Mouse (Mus musculus) cerebellum, adult 11 months (tissue): Measurements from ENCODE around the gene Pnpla2.
"Not testable (repeated sequence)": the region's sequence is repeated elsewhere in the genome, so short reads cannot be mapped to it uniquely, and the experiment has no call there.

ENCODE experiments used
- DNase-seq: peaks from one replicate; pipeline ENCODE4 v3.0.0; 2022

Gene Pnpla2

DNA sequence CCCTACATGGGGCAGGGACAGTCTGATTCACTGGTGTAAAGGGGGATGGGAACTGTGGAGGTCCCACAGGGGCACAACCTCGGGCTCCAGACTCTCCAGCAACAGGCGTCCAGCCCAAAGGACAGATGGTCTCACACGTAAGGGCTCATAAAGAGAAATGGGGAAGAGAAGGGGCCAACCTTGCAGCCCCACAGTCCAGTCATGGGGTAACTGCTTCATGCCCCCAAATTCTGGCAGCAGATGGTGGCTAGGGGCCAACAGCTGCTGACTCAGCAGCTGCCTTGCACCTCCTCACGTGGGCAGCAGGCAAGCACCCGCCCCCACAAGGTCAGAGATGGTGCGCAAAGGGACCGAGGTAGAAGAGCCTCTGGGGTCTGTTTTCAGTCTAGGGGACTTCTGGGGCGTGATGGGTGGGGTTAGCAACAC is 22.8 kb upstream of the Pnpla2 start:
- DNase-seq, result peak; percentile 70

GRCm38 (mm10) chr7:141432741-141433516 is 22.1 kb upstream of the Pnpla2 start:
- DNase-seq, result peak; percentile 93

GRCm38 (mm10) chr7:141433517-141434400 is 21.2 kb upstream of the Pnpla2 start:
- peak; percentile 66 for DNase-seq

GRCm38 (mm10) chr7:141434464-141434863 is 20.5 kb upstream of the Pnpla2 start:
- peak; percentile 80 for DNase-seq

GRCm38 (mm10) chr7:141435129-141435855 is 19.7 kb upstream of the Pnpla2 start:
- peak; percentile 73 for DNase-seq

DNA sequence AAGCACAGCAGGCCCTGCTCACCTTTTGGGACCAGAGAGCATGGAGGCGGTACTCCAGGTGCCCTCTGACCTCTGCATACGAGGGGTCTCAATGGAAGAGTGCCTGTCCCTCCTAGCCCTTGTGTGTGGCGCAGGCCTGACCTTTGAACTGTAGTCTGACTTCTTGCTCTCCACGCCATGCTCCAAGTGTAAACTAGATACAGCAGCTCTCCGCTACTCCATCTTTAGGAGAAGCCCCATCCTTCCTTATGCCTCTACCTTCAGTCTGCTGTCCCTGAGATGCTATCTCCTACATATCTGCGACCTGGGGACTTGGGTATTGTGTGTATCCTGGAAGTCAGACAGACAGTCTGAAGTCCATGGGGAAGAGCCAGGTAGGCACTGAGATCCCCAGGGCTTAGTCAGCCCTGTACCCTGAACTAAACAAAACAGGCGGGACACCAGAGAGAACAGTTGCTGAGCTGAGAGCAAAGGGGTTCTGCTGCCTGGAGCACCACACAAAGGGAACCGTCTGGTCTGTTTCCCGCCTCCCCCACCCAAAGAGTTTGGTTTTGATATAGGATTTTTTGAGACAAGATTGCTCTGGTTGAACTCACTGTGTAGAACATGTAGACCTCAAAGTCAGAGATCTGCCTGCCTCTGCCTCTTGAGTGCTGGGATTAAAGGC is 19.0 kb upstream of the Pnpla2 start:
- peak; percentile 50 for DNase-seq

DNA sequence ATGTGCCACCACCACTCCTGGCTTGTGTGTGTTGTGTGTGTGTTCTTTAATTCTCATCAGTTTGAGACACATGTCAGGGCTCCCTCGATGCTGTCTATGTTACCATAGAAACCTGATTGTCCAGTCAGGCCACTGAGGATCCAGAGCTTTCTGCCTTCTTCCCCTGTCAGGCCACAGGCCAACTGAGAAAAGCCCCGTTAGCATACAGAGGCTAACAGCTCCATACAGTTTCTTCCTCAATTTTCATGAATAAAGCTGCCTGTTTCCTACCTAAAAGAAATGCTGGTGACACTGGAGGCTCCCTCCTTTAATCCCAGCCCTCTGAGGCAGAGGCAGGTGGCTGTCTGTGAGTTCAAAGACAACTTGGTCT is 18.5 kb upstream of the Pnpla2 start:
- DNase-seq, result no peak

DNA sequence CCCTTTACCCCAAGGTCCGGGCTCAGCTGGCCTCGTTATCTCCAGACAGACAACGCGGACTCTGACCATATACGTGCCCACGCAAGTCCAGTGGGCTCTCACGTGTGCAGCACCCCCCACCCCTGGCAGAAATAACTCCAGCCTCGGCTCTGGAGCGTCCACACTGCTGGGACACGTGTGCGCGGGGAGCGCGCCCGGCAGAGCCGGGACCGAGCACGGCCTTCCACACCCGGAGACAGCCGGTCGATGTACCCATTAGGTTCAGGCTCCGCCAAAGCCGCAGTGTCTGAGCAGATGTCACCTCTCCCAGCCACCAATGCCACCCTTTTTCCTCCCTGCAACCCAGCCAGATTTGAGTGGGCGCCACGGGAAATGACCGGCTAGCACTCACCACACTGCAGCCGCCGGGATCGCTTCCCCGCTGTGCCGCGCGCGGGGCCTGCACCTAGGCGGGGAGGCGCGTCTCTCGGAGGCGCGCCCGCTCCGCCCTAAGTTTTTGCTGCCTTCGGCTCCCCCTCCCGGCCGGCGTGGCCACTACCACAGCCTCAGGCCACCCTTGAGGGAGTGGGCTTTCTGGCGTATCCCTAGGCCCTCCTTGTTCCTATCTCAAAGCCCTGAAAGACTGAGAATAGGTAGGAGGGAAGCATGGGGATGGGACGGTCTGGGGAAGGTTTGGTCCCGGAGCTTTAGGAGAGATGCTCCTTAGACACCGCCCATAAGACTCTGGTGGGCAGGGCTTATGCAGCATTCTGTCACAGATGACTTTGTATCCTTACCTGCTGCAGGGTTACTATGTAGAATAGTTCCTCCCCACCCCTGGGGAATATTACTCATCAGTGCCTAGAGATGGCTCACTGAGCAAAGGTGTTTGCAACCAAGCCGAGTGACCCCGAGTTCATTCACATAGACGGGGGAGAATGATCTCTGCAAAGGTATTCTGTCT is 17.5 kb upstream of the Pnpla2 start, which contains the start of gene Slc25a22:
Gene Slc25a22 (minus strand): TSS at position 715 of the 943 bp plus-strand sequence.
- DNase-seq, result peak; percentile 83

GRCm38 (mm10) chr7:141438201-141438968 is 16.6 kb upstream of the Pnpla2 start:
- peak; percentile 86 for DNase-seq

GRCm38 (mm10) chr7:141439140-141439679 is 15.8 kb upstream of the Pnpla2 start:
- peak; percentile 44 for DNase-seq

- DNase-seq, result peak; percentile 41
These were observed 15.2 kb upstream of the Pnpla2 start for GRCm38 (mm10) chr7:141439811-141440210.

- DNase-seq, result peak; percentile 67
These were observed 14.4 kb upstream of the Pnpla2 start for GRCm38 (mm10) chr7:141440613-141441012.

DNA sequence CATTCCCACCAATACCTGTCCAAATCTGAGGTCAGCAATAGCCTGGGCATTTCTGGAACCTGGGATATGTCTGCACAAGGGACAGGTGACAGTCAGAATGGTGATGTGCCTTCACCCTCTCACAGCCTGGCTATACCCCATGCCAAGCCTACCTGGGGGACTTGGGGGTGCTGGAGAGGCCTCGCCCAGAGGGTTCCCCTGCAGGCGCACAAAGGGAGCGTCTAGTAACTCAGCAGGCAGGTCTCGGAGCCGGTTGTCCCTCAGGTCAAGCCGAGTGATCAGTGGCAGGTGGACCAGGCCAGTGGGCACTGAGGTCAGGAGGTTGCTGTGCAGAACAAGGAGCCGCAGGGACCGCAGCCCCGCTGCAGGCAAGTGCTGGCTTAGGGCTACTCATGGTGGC is 13.5 kb upstream of the Pnpla2 start:
- peak; percentile 39 for DNase-seq

GRCm38 (mm10) chr7:141442199-141442598 is 12.8 kb upstream of the Pnpla2 start:
- DNase-seq, result peak; percentile 26

GRCm38 (mm10) chr7:141443081-141443821 is 11.7 kb upstream of the Pnpla2 start:
- DNase-seq, result peak; percentile 39

- DNase-seq, result peak; percentile 20
These were observed 11.2 kb upstream of the Pnpla2 start, which contains the start of gene Pidd1 for GRCm38 (mm10) chr7:141443828-141444237. TSS of gene Pidd1 (minus strand) at chr7:141444025.

DNA sequence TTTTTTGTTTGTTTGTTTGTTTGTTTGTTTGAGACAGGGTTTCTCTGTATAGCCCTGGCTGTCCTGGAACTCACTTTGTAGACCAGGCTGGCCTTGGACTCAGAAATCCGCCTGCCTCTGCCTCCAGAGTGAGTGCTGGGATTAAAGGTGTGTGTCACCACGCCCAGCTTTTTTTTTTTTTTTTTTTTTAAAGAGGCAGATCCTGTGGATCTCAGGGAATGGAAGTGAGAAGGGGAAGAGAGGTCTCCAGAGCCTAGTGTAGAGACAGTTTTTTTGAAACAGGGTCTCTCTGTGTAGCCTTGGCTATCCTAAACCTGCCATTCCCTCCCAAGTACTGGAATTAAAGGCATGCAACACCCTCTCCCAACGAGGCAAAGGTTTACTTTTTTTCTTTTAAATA is 8.6 kb upstream of the Pnpla2 start:
- DNase-seq, result not testable (repeated sequence)

- peak; percentile 91 for DNase-seq
These were observed 7.6 kb upstream of the Pnpla2 start, which contains the start of gene Rplp2 for GRCm38 (mm10) chr7:141447110-141447991. TSS of gene Rplp2 (plus strand) at chr7:141447370.
